Mouse (Mus musculus) forebrain, embryonic 15.5 days (tissue): ENCODE measurements around the gene Scamp4. TPM values are rescaled to one million over a fixed set of nuclear protein-coding genes. Genes with fewer than 3 reads are reported as not detected.

Source experiments
- ATAC-seq: fragments of 200-750 bp; cut with Nextera tagmentation; replicated peaks from 2 replicates; pipeline ENCODE4 v1.8.0; 2017; ENCODE audit warnings: mild to moderate bottlenecking, moderate TSS enrichment, moderate library complexity
- H3K27ac ChIP-seq: fragments of 300-500 bp; sonication (generic); replicated peaks from 2 replicates; pipeline ENCODE4 v1.5.1; 2015; ENCODE audit warnings: mild to moderate bottlenecking, inconsistent platforms
- H3K27me3 ChIP-seq: fragments of 300-500 bp; sonication (generic); 2 replicates; pipeline ENCODE4 v1.6.1; 2015; ENCODE audit warnings: inconsistent platforms
- H3K36me3 ChIP-seq: fragments of 300-500 bp; sonication (generic); 2 replicates; pipeline ENCODE4 v1.6.1; 2015; ENCODE audit warnings: mild to moderate bottlenecking, inconsistent platforms
- H3K4me1 ChIP-seq: fragments of 300-500 bp; sonication (generic); 2 replicates; pipeline ENCODE4 v1.6.1; 2015; ENCODE audit warnings: inconsistent platforms
- H3K4me2 ChIP-seq: fragments of 300-500 bp; sonication (generic); replicated peaks from 2 replicates; pipeline ENCODE4 v1.6.1; 2015; ENCODE audit warnings: mild to moderate bottlenecking, inconsistent platforms
- H3K4me3 ChIP-seq: fragments of 300-500 bp; sonication (generic); 2 replicates; pipeline ENCODE4 v1.5.1; 2015; ENCODE audit warnings: mild to moderate bottlenecking, inconsistent platforms
- H3K9ac ChIP-seq: fragments of 300-500 bp; sonication (generic); replicated peaks from 2 replicates; pipeline ENCODE4 v1.6.1; 2015; ENCODE audit warnings: mild to moderate bottlenecking, inconsistent platforms
- H3K9me3 ChIP-seq: fragments of 300-500 bp; sonication (generic); 2 replicates; pipeline ENCODE4 v1.6.1; 2016; ENCODE audit warnings: inconsistent platforms
- WGBS: fragments of 180-500 bp; shearing (Covaris S2); methylation state at CpG from one replicate; pipeline ENCODE4 v1.1.7; 2015; ENCODE audit warnings: mixed read lengths; 5-methylcytosine and 5-hydroxymethylcytosine counted together
- polyA plus RNA-seq: library from polyadenylated mRNA; unstranded; fragments of >200 nt; fragmentation: Nextera tagmentation; extraction: Ambion mirVana; gene quantifications from 2 replicates; pipeline ENCODE4 v1.2.1, GENCODE M21; 2015

The Scamp4 gene
- polyA plus RNA-seq, 1 experiment from 2014 or later: 66.8 TPM

GRCm38 (mm10) chr10:80620365-80620764, 17.7 kb downstream of the Scamp4 start:
- peaks cover 29% of the 10 kb centered on the region for H3K4me1 ChIP-seq
- no peaks in the 10 kb centered on the region for H3K27me3 ChIP-seq
- no peaks in the 10 kb centered on the region for H3K9me3 ChIP-seq
- H3K9ac ChIP-seq: no peak overlapping the region
- ATAC-seq: no peak
- 85% methylated on average over 9 of the region's 9 CpGs for WGBS
- peaks cover 9% of the 10 kb centered on the region for H3K36me3 ChIP-seq
- H3K27ac ChIP-seq: no peak overlapping the region
- no peak overlapping the region for H3K4me3 ChIP-seq
- H3K4me2 ChIP-seq: no peak overlapping the region

- ATAC-seq: no peak
Observed at GRCm38 (mm10) chr10:80620796-80621689, 18.4 kb downstream of the Scamp4 start.

GRCm38 (mm10) chr10:80621690-80621939, 18.9 kb downstream of the Scamp4 start:
- no peaks in the 10 kb centered on the region for H3K9me3 ChIP-seq
- 3% methylated on average over 9 of the region's 9 CpGs for WGBS
- ATAC-seq: peak; percentile 0; the same call in 1 of the 2 replicates

More at GRCm38 (mm10) chr10:80620796-80621689, 18.4 kb downstream of the Scamp4 start:
- peak overlapping the region; percentile 63 for H3K4me2 ChIP-seq
- H3K36me3 ChIP-seq: peaks cover 2% of the 10 kb centered on the region; the same call in 1 of the 2 replicates
- H3K27me3 ChIP-seq: no peaks in the 10 kb centered on the region
- peak overlapping the region; percentile 84 for H3K4me3 ChIP-seq
- peak overlapping the region; percentile 100 for H3K27ac ChIP-seq
- peak overlapping the region; percentile 55 for H3K9ac ChIP-seq
- WGBS: 54% methylated on average over 16 of the region's 16 CpGs
- no peaks in the 10 kb centered on the region for H3K9me3 ChIP-seq
- peaks cover 29% of the 10 kb centered on the region for H3K4me1 ChIP-seq

GRCm38 (mm10) chr10:80621940-80622660, 19.4 kb downstream of the Scamp4 start:
- H3K4me3 ChIP-seq: peak overlapping the region; percentile 84
- peak overlapping the region; percentile 63 for H3K4me2 ChIP-seq
- H3K9ac ChIP-seq: peak overlapping the region; percentile 55
- H3K4me1 ChIP-seq: peaks cover 29% of the 10 kb centered on the region
- no peaks in the 10 kb centered on the region for H3K27me3 ChIP-seq
- ATAC-seq: peak; percentile 96
- WGBS: under 1% methylated on average over 64 of the region's 64 CpGs
- no peaks in the 10 kb centered on the region for H3K9me3 ChIP-seq
- no peaks in the 10 kb centered on the region for H3K36me3 ChIP-seq
- H3K27ac ChIP-seq: peak overlapping the region; percentile 100

More at GRCm38 (mm10) chr10:80621690-80621939, 18.9 kb downstream of the Scamp4 start:
- peaks cover 29% of the 10 kb centered on the region for H3K4me1 ChIP-seq
- H3K27ac ChIP-seq: peak overlapping the region; percentile 100
- H3K9ac ChIP-seq: peak overlapping the region; percentile 55
- no peaks in the 10 kb centered on the region for H3K36me3 ChIP-seq
- peak overlapping the region; percentile 84 for H3K4me3 ChIP-seq
- no peaks in the 10 kb centered on the region for H3K27me3 ChIP-seq
- peak overlapping the region; percentile 63 for H3K4me2 ChIP-seq

GRCm38 (mm10) chr10:80622661-80623456, 20.2 kb downstream of the Scamp4 start, which contains the start of gene Csnk1g2:
Csnk1g2 (plus strand) TSS chr10:80622838.
- no peaks in the 10 kb centered on the region for H3K36me3 ChIP-seq
- H3K27ac ChIP-seq: peak within 1 kb of the TSS; percentile 100
- H3K27me3 ChIP-seq: no peaks in the 10 kb centered on the region
- peak within 1 kb of the TSS; percentile 84 for H3K4me3 ChIP-seq
- H3K4me2 ChIP-seq: peak within 1 kb of the TSS; percentile 92
- H3K9ac ChIP-seq: peak within 1 kb of the TSS; percentile 88
- WGBS: 1% methylated on average over 65 of the region's 85 CpGs
- peak; percentile 9 for ATAC-seq
- no peaks in the 10 kb centered on the region for H3K9me3 ChIP-seq
- peaks cover 29% of the 10 kb centered on the region for H3K4me1 ChIP-seq

GRCm38 (mm10) chr10:80623457-80624191, 21.0 kb downstream of the Scamp4 start:
- Histone ChIP-seq H3K27me3 (no peaks in the 10 kb centered on the region), H3K4me2 (peak overlapping the region; percentile 92), H3K27ac (peak overlapping the region; percentile 100), H3K36me3 (no peaks in the 10 kb centered on the region), H3K4me3 (peak overlapping the region; percentile 84), H3K9me3 (no peaks in the 10 kb centered on the region), H3K4me1 (peaks cover 30% of the 10 kb centered on the region), H3K9ac (peak overlapping the region; percentile 88)
- WGBS: 18% methylated on average over 15 of the region's 15 CpGs
- no peak for ATAC-seq

GRCm38 (mm10) chr10:80625764-80626163, 23.1 kb downstream of the Scamp4 start:
- H3K27me3 ChIP-seq: no peaks in the 10 kb centered on the region
- peaks cover 36% of the 10 kb centered on the region for H3K4me1 ChIP-seq
- no peaks in the 10 kb centered on the region for H3K9me3 ChIP-seq
- H3K36me3 ChIP-seq: no peaks in the 10 kb centered on the region
- H3K4me3 ChIP-seq: no peak overlapping the region
- H3K27ac ChIP-seq: no peak overlapping the region
- ATAC-seq: no peak
- no peak overlapping the region for H3K4me2 ChIP-seq
- H3K9ac ChIP-seq: no peak overlapping the region
- WGBS: 92% methylated on average over 4 of the region's 4 CpGs

- H3K9ac ChIP-seq: no peak overlapping the region
Observed at GRCm38 (mm10) chr10:80627685-80628084, 25.0 kb downstream of the Scamp4 start.

GRCm38 (mm10) chr10:80628925-80629324, 26.3 kb downstream of the Scamp4 start:
- no peak overlapping the region for H3K4me2 ChIP-seq
- H3K27ac ChIP-seq: no peak overlapping the region
- H3K36me3 ChIP-seq: 0 out of 2 replicates have a peak, but pooled peaks cover under 1% of the 10 kb centered on the region
- H3K27me3 ChIP-seq: no peaks in the 10 kb centered on the region
- no peaks in the 10 kb centered on the region for H3K9me3 ChIP-seq
- 85% methylated on average over 9 of the region's 9 CpGs for WGBS
- no peak overlapping the region for H3K4me3 ChIP-seq
- no peak for ATAC-seq
- H3K4me1 ChIP-seq: peaks cover 19% of the 10 kb centered on the region
- no peak overlapping the region for H3K9ac ChIP-seq

More at GRCm38 (mm10) chr10:80627685-80628084, 25.0 kb downstream of the Scamp4 start:
- H3K27ac ChIP-seq: no peak overlapping the region
- no peaks in the 10 kb centered on the region for H3K9me3 ChIP-seq
- H3K4me2 ChIP-seq: no peak overlapping the region
- H3K4me3 ChIP-seq: no peak overlapping the region
- no peaks in the 10 kb centered on the region for H3K36me3 ChIP-seq
- no peak for ATAC-seq
- H3K27me3 ChIP-seq: no peaks in the 10 kb centered on the region
- peaks cover 29% of the 10 kb centered on the region for H3K4me1 ChIP-seq
- 63% methylated on average over 2 of the region's 2 CpGs for WGBS

GRCm38 (mm10) chr10:80635345-80635744, 32.7 kb downstream of the Scamp4 start:
- no peaks in the 10 kb centered on the region for H3K27me3 ChIP-seq
- no peak overlapping the region for H3K9ac ChIP-seq
- 90% methylated on average over 6 of the region's 6 CpGs for WGBS
- no peak overlapping the region for H3K4me2 ChIP-seq
- no peak for ATAC-seq
- H3K36me3 ChIP-seq: peaks cover 61% of the 10 kb centered on the region
- no peaks in the 10 kb centered on the region for H3K9me3 ChIP-seq
- H3K27ac ChIP-seq: no peak overlapping the region
- H3K4me3 ChIP-seq: no peak overlapping the region
- H3K4me1 ChIP-seq: no peaks in the 10 kb centered on the region

- whole genome bisulfite sequencing: 93% methylated on average over 10 of the region's 10 CpGs
- Histone ChIP-seq H3K27me3 (no peaks in the 10 kb centered on the region), H3K4me1 (no peaks in the 10 kb centered on the region), H3K9ac (no peak overlapping the region), H3K36me3 (peaks cover 51% of the 10 kb centered on the region), H3K4me3 (no peak overlapping the region), H3K9me3 (no peaks in the 10 kb centered on the region), H3K4me2 (no peak overlapping the region), H3K27ac (no peak overlapping the region)
- no peak for ATAC-seq
Observed at GRCm38 (mm10) chr10:80646936-80647335, 44.3 kb downstream of the Scamp4 start.
